Mouse (Mus musculus) MEL (cell line): Measurements from ENCODE around the gene Mief1.

Experiments
- CTCF ChIP-seq, 3 experiments: IDR thresholded peaks in 2 of 3; conservative IDR thresholded peaks in 1 of 3; 2 replicates each; pipeline ENCODE4 v1.5.1; 2011 to 2012; ENCODE audit warnings: low read length in 3 of 3, low read depth in 2 of 3, mild to moderate bottlenecking in 2 of 3, improper control_type of control experiment in 1 of 3, inconsistent platforms in 1 of 3, mixed read lengths in 1 of 3, moderate library complexity in 1 of 3; ENCODE audit not compliant: control insufficient read depth in 1 of 3, insufficient read depth in 1 of 3, poor library complexity in 1 of 3, severe bottlenecking in 1 of 3
- EP300 ChIP-seq, 2 experiments: IDR thresholded peaks; 2 replicates each; pipeline ENCODE4 v1.6.1; 2011; ENCODE audit warnings: improper control_type of control experiment in 2 of 2, low read length in 2 of 2, low read depth in 1 of 2, mild to moderate bottlenecking in 1 of 2
- ETS1 ChIP-seq: IDR thresholded peaks from 2 replicates; pipeline ENCODE4 v1.6.1; 2012; ENCODE audit warnings: low read depth, mild to moderate bottlenecking, inconsistent platforms, low read length, improper control_type of control experiment, moderate library complexity
- MAX ChIP-seq: IDR thresholded peaks from 2 replicates; pipeline ENCODE4 v1.6.1; 2011; ENCODE audit warnings: low read length, improper control_type of control experiment
- MAZ ChIP-seq: IDR thresholded peaks from 2 replicates; pipeline ENCODE4 v1.6.1; 2012; ENCODE audit warnings: low read depth, mild to moderate bottlenecking, inconsistent platforms, low read length, improper control_type of control experiment
- MXI1 ChIP-seq: IDR thresholded peaks from 2 replicates; pipeline ENCODE4 v1.6.1; 2011; ENCODE audit warnings: mild to moderate bottlenecking, low read depth, low read length, improper control_type of control experiment
- NRF1 ChIP-seq: IDR thresholded peaks from 2 replicates; pipeline ENCODE4 v1.6.1; 2014; ENCODE audit warnings: low read depth, mild to moderate bottlenecking, inconsistent platforms, low read length, improper control_type of control experiment, moderate library complexity; ENCODE audit not compliant: poor library complexity, insufficient read depth, severe bottlenecking
- TBP ChIP-seq: IDR thresholded peaks from 2 replicates; pipeline ENCODE4 v1.8.0; 2011; ENCODE audit warnings: low read depth, low read length, improper control_type of control experiment
- UBTF ChIP-seq: IDR thresholded peaks from 2 replicates; pipeline ENCODE4 v1.6.1; 2012; ENCODE audit warnings: low read depth, mild to moderate bottlenecking, inconsistent platforms, low read length, improper control_type of control experiment, moderate library complexity, borderline replicate concordance; ENCODE audit not compliant: insufficient read depth
- USF2 ChIP-seq, 2 experiments: IDR thresholded peaks; 2 replicates each; pipeline ENCODE4 v1.6.1; 2011 to 2012; ENCODE audit warnings: improper control_type of control experiment in 2 of 2, low read length in 2 of 2, borderline replicate concordance in 1 of 2, inconsistent platforms in 1 of 2, low read depth in 1 of 2, mild to moderate bottlenecking in 1 of 2; ENCODE audit not compliant: insufficient read depth in 1 of 2

- no peak for TF ChIP-seq MAZ
- TF ChIP-seq EP300 (IDR thresholded peaks at IDR 0.05; ENCODE audit: low read depth in 1 of 2, low read length in 2 of 2), result no peak
- no peak for TF ChIP-seq MAX
- TF ChIP-seq MXI1, result no peak
- TF ChIP-seq CTCF (IDR thresholded peaks at IDR 0.05 in 2 of 3, conservative IDR thresholded peaks at IDR 0.05 in 1 of 3; ENCODE audit: control insufficient read depth in 1 of 3, insufficient read depth in 1 of 3, low read depth in 2 of 3, low read length in 3 of 3, poor library complexity in 1 of 3, severe bottlenecking in 1 of 3), result no peak
- no peak for TF ChIP-seq USF2 (IDR thresholded peaks at IDR 0.05; ENCODE audit: borderline replicate concordance in 1 of 2, insufficient read depth in 1 of 2, low read depth in 1 of 2, low read length in 2 of 2)
- TF ChIP-seq ETS1, result no peak
- no peak for TF ChIP-seq UBTF
- TF ChIP-seq NRF1, result no peak
- no peak for TF ChIP-seq TBP
Observed at GRCm38 (mm10) chr15:80254207-80254606, 20.4 kb downstream of the Mief1 start.
